7 mouse cellular contexts compared by ENCODE assay signal in the genomic region with DNA sequence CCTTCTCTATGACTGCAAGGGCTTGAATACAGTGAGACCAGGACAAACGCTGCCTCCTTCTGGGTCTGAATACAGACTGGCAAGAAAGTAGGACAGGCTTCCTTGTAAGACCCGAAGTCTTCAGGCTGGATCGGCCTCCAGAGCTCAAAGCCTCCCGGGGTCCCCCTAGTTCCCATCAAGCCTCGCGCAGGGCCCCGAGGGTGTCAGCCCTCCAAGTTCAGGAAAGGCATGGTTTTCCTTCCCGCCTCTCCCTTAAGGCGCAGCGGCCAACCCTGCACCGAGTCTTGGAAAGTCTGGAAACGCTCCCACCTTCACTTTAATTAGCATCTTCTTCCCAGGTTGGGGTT. TPM values are rescaled to one million over a fixed set of nuclear protein-coding genes. Genes with fewer than 3 reads are reported as not detected.
DNase-seq lines count a peak whose midpoint lies in the region; ATAC-seq and TF ChIP-seq lines count a peak whose summit lies in the region.

No protein-coding gene starts in this region.

- no peak for DNase-seq in lung, embryonic 14.5 days
- DNase-seq in lung, postnatal 25 days (ENCODE audit: low spot score), result no peak
- DNase-seq in cerebellum, adult 8-10 months, result no peak

- H3K27ac ChIP-seq in lung, embryonic 14.5 days (ENCODE audit: low read depth), result peak overlapping the region; percentile 68; the same call in 1 of the 2 replicates
- H3K27ac ChIP-seq in embryonic facial prominence, embryonic 13.5 days, result peak overlapping the region; percentile 92

- peak overlapping the region; percentile 70 for H3K4me3 ChIP-seq in lung, embryonic 14.5 days (ENCODE audit: low read depth, low read length)
- H3K4me3 ChIP-seq in embryonic facial prominence, embryonic 13.5 days, result peak overlapping the region; percentile 75

- peak; percentile 55 for ATAC-seq in lung, embryonic 14.5 days (ENCODE audit: insufficient read depth)
- ATAC-seq in embryonic facial prominence, embryonic 13.5 days (ENCODE audit: insufficient number of reproducible peaks, insufficient read depth, low FRiP score, low TSS enrichment, low read depth), result peak; percentile 54
- peak; percentile 3 for ATAC-seq in inflammation-experienced regulatory T-cells, adult 6 months
- ATAC-seq in monocyte, adult 5-6 weeks (replicated peaks; ENCODE audit: insufficient number of reproducible peaks, low FRiP score, low TSS enrichment, poor library complexity, severe bottlenecking), result peak; percentile 10; the same call in 1 of the 2 replicates
- no peak for ATAC-seq in activated CD4-positive, CD25-positive, alpha-beta regulatory T cell, adult 4 months

- peaks cover 18% of the 10 kb centered on the region for H3K36me3 ChIP-seq in lung, embryonic 14.5 days (ENCODE audit: insufficient read depth)
- H3K36me3 ChIP-seq in embryonic facial prominence, embryonic 13.5 days, result peaks cover 34% of the 10 kb centered on the region

- peaks cover 5% of the 10 kb centered on the region; the same call in 1 of the 2 replicates for H3K4me1 ChIP-seq in lung, embryonic 14.5 days (ENCODE audit: insufficient read depth)
- peaks cover 15% of the 10 kb centered on the region for H3K4me1 ChIP-seq in embryonic facial prominence, embryonic 13.5 days

- peak overlapping the region; percentile 77 for H3K9ac ChIP-seq in lung, embryonic 14.5 days
- H3K9ac ChIP-seq in embryonic facial prominence, embryonic 13.5 days, result peak overlapping the region; percentile 87

- TF ChIP-seq CTCF in lung, embryonic 14.5 days (IDR thresholded peaks at IDR 0.05; ENCODE audit: low read depth), result no peak

- WGBS in lung, embryonic 14.5 days, result under 1% methylated on average over 12 of the region's 12 CpGs
- 0% methylated on average over 12 of the region's 12 CpGs for WGBS in embryonic facial prominence, embryonic 13.5 days

- peak overlapping the region; percentile 70 for H3K4me2 ChIP-seq in lung, embryonic 14.5 days
- peak overlapping the region; percentile 88 for H3K4me2 ChIP-seq in embryonic facial prominence, embryonic 13.5 days

- no peaks in the 10 kb centered on the region for H3K9me3 ChIP-seq in lung, embryonic 14.5 days (ENCODE audit: low read depth, low read length)
- H3K9me3 ChIP-seq in embryonic facial prominence, embryonic 13.5 days, result no peaks in the 10 kb centered on the region

- H3K27me3 ChIP-seq in lung, embryonic 14.5 days (ENCODE audit: insufficient read depth, low read length), result no peaks in the 10 kb centered on the region
- H3K27me3 ChIP-seq in embryonic facial prominence, embryonic 13.5 days, result no peaks in the 10 kb centered on the region

RNA-seq across cellular contexts. Expression of a gene that starts 0.3 kb away (rescaled TPM):
- polyA plus RNA-seq in lung, embryonic 14.5 days (2014; fragmentation: Nextera tagmentation; extraction: Ambion mirVana), result 58.4 and 59.4 TPM in 2 replicates
- polyA plus RNA-seq in embryonic facial prominence, embryonic 13.5 days (2015; fragmentation: Nextera tagmentation; extraction: Ambion mirVana), result 75.2 and 83.5 TPM in 2 replicates
- polyA plus RNA-seq in inflammation-experienced regulatory T-cells, adult 6 months (2017; shearing (Covaris generic)), result 10 to 100 TPM; 25.8 to 33.9 (median 29.9) TPM
- total RNA-seq in monocyte, adult 5-6 weeks (2017), result 24.7 to 33.1 TPM (median 25.6 TPM) in 3 replicates
- polyA plus RNA-seq in activated CD4-positive, CD25-positive, alpha-beta regulatory T cell, adult 4 months (2017; shearing (Covaris generic)), result 10 to 100 TPM; 23.7 to 25.9 TPM

RNA-seq across cellular contexts. Expression of a gene that starts 0.5 kb away (rescaled TPM):
- 556 and 577 TPM in 2 replicates for polyA plus RNA-seq in lung, embryonic 14.5 days (2014; fragmentation: Nextera tagmentation; extraction: Ambion mirVana)
- 665 and 670 TPM in 2 replicates for polyA plus RNA-seq in embryonic facial prominence, embryonic 13.5 days (2015; fragmentation: Nextera tagmentation; extraction: Ambion mirVana)
- 100 to 1,000 TPM; 335 to 412 (median 375) TPM for polyA plus RNA-seq in inflammation-experienced regulatory T-cells, adult 6 months (2017; shearing (Covaris generic))
- total RNA-seq in monocyte, adult 5-6 weeks (2017), result 224 to 272 TPM (median 230 TPM) in 3 replicates
- 100 to 1,000 TPM; 361 to 408 TPM for polyA plus RNA-seq in activated CD4-positive, CD25-positive, alpha-beta regulatory T cell, adult 4 months (2017; shearing (Covaris generic))

RNA-seq across cellular contexts. Expression of a gene that starts 10.2 kb away (rescaled TPM):
- polyA plus RNA-seq in lung, embryonic 14.5 days (2014; fragmentation: Nextera tagmentation; extraction: Ambion mirVana), result 53.3 and 58.0 TPM in 2 replicates
- 38.7 and 46.6 TPM in 2 replicates for polyA plus RNA-seq in embryonic facial prominence, embryonic 13.5 days (2015; fragmentation: Nextera tagmentation; extraction: Ambion mirVana)
- 10 to 100 TPM; 26.4 to 30.7 (median 30.2) TPM for polyA plus RNA-seq in inflammation-experienced regulatory T-cells, adult 6 months (2017; shearing (Covaris generic))
- 42.6 to 96.3 TPM (median 46.5 TPM) in 3 replicates for total RNA-seq in monocyte, adult 5-6 weeks (2017)
- 10 to 100 TPM; 23.4 to 28.3 TPM for polyA plus RNA-seq in activated CD4-positive, CD25-positive, alpha-beta regulatory T cell, adult 4 months (2017; shearing (Covaris generic))

RNA-seq across cellular contexts. Expression of a gene that starts 11.2 kb away (rescaled TPM):
- polyA plus RNA-seq in lung, embryonic 14.5 days (2014; fragmentation: Nextera tagmentation; extraction: Ambion mirVana), result 51.6 and 52.0 TPM in 2 replicates
- polyA plus RNA-seq in embryonic facial prominence, embryonic 13.5 days (2015; fragmentation: Nextera tagmentation; extraction: Ambion mirVana), result 66.1 and 70.6 TPM in 2 replicates
- polyA plus RNA-seq in inflammation-experienced regulatory T-cells, adult 6 months (2017; shearing (Covaris generic)), result 100 to 1,000 TPM in 1 of 3 experiments, 10 to 100 TPM in 2; 89.2 to 101 (median 95.6) TPM
- total RNA-seq in monocyte, adult 5-6 weeks (2017), result 41.8 to 53.9 TPM (median 42.8 TPM) in 3 replicates
- 10 to 100 TPM; 87.8 to 88.5 TPM for polyA plus RNA-seq in activated CD4-positive, CD25-positive, alpha-beta regulatory T cell, adult 4 months (2017; shearing (Covaris generic))

RNA-seq across cellular contexts. Expression of a gene that starts 21.5 kb away (rescaled TPM):
- polyA plus RNA-seq in lung, embryonic 14.5 days (2014; fragmentation: Nextera tagmentation; extraction: Ambion mirVana), result 0.89 and 1.1 TPM in 2 replicates
- polyA plus RNA-seq in embryonic facial prominence, embryonic 13.5 days (2015; fragmentation: Nextera tagmentation; extraction: Ambion mirVana), result 1.0 and 1.3 TPM in 2 replicates
- 1 to 10 TPM in 2 of 3 experiments, under 1 TPM in 1; 0.68 to 2.2 (median 1.2) TPM for polyA plus RNA-seq in inflammation-experienced regulatory T-cells, adult 6 months (2017; shearing (Covaris generic))
- total RNA-seq in monocyte, adult 5-6 weeks (2017), result 0.58 TPM in 1 of 3 replicates, not detected in the others
- polyA plus RNA-seq in activated CD4-positive, CD25-positive, alpha-beta regulatory T cell, adult 4 months (2017; shearing (Covaris generic)), result 1 to 10 TPM in 1 of 2 experiments, under 1 TPM in 1; 0.57 to 2.1 TPM
